Mouse (Mus musculus) heart, embryonic 14.5 days (tissue): ENCODE measurements around the gene Kcp. TPM values are rescaled to one million over a fixed set of nuclear protein-coding genes. Genes with fewer than 3 reads are reported as not detected.

Source experiments
- polyA plus RNA-seq: library from polyadenylated mRNA; unstranded; fragments of >200 nt; fragmentation: Nextera tagmentation; extraction: Ambion mirVana; gene quantifications from 2 replicates; pipeline ENCODE4 v1.2.1, GENCODE M21; 2014

Gene Kcp
- polyA plus RNA-seq, 1 experiment from 2014 or later, result 10.2 TPM

Other genes starting within 250 kb of the Kcp start
- gene Hilpda, start 235.5 kb downstream of the Kcp start, polyA plus RNA-seq, result 26.4 and 28.2 TPM in 2 replicates
- 0.20 and 0.35 TPM in 2 replicates for gene Fam71f2, start 228.4 kb downstream of the Kcp start, polyA plus RNA-seq
- gene Fam71f1, start 188.8 kb downstream of the Kcp start, polyA plus RNA-seq, result 0.15 TPM in 1 of 2 replicates, not detected in the other
- 452 and 458 TPM in 2 replicates for gene Calu, start 159.9 kb downstream of the Kcp start, polyA plus RNA-seq
- gene Opn1sw, start 119.5 kb downstream of the Kcp start, polyA plus RNA-seq, result 0.46 and 1.1 TPM in 2 replicates
- gene Ccdc136, start 111.6 kb downstream of the Kcp start, polyA plus RNA-seq, result 28.3 and 30.8 TPM in 2 replicates
- 36.8 and 47.7 TPM in 2 replicates for gene Flnc, start 74.7 kb downstream of the Kcp start, polyA plus RNA-seq
- gene Atp6v1f, start 40.2 kb downstream of the Kcp start, polyA plus RNA-seq, result 208 and 250 TPM in 2 replicates
- not detected in 2 replicates for gene Atp6v1fnb, start 36.5 kb downstream of the Kcp start, polyA plus RNA-seq
- gene Irf5, start 18.7 kb upstream of the Kcp start, polyA plus RNA-seq, result 5.0 and 5.3 TPM in 2 replicates
- gene Tnpo3, start 101.9 kb upstream of the Kcp start, polyA plus RNA-seq, result 65.4 and 66.6 TPM in 2 replicates
- 2.4 and 3.2 TPM in 2 replicates for gene Tspan33, start 186.3 kb upstream of the Kcp start, polyA plus RNA-seq
- gene Smo, start 227.6 kb upstream of the Kcp start, polyA plus RNA-seq, result 18.8 and 22.1 TPM in 2 replicates